Mouse (Mus musculus): ENCODE measurements at regions not wholly inside any gene's neighbourhood (a gene's known extent, or its start where the extent isn't known, plus 50 kb on each side); places are given as distances from the start of the nearest gene placed in this dataset.

DNA sequence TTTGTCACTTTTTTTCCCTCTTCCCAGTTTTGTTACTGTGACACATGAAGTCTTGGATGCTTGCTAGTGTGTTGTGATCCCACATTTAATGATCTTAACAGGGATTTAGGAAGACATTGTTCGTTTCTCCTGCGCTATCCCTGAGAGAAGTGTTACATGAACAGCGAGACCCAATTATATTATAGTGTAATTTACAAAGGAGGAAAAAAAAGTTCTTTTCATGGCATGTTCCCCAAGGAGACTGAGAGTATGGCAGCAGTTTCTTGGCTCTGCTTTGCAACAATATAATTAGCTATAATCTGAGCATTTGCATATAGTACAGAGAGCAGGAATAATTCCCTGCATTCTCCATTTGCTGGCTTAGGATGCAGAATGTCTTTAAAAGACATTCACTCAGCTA is 168.6 kb downstream of the Insc start:
- no peak for ATAC-seq (replicated peaks; ENCODE audit: low FRiP score, low TSS enrichment, poor library complexity, severe bottlenecking)

DNA sequence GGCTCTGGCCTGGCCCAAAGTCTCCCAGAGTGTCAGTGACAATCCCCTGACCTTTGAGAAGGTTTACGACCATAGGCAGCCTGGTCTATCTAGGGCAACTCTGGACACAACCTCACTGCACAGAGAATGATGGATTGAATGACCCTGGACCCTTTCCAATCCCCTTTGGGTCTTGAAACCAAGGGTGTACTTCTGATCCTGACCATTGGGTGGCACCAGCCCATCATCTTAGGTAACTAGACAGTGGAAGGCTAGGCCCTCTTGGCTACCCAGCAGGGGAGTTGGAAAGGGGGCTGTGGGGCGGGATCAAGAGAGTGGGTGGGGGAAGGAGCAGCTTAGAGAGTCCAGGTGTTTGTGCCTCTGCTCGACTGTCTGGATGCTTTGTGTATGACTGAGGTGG is 178.7 kb downstream of the Insc start:
- peak; percentile 81 for ATAC-seq (replicated peaks; ENCODE audit: low FRiP score, low TSS enrichment, poor library complexity, severe bottlenecking)

DNA sequence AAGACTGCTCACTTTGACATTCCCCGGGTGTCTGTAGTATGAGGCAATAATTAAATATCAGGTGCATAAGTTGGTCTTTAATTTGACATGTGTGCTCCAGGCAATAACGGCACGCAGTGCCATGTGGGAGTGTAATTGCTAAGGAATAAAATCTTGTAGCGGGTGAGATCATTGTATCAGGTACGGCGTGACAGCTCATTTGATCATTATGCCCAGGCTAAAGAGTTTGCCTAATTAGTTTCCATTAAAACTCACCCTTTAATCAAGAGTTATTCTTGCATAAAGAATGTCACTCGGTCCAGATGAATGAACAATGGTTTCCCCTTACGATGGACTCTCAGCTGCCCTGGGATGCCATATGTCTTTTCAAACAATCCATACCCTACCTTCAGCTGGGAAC is 190.4 kb downstream of the Insc start:
- ATAC-seq (replicated peaks; ENCODE audit: low FRiP score, low TSS enrichment, poor library complexity, severe bottlenecking), result no peak

DNA sequence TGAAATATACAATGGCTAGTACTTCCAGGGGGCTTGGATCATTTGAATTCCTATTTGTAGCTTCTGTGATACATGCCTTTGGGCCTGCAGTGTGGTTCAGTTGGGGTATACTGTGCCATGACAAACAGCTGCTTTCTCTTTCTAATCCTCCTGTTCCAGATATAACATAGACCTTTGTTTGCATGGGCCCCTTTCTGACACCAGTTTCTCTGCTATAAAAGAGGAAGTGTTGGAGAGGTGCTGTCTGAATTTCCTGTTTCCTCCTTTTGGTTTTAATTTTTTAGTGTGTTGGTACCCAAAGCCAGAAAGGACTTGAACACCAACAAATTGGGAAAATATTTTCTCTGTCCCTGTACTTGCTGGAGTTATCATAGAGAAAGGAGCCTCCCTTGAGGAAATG is 207.3 kb downstream of the Insc start:
- no peak for ATAC-seq (replicated peaks; ENCODE audit: low FRiP score, low TSS enrichment, poor library complexity, severe bottlenecking)

DNA sequence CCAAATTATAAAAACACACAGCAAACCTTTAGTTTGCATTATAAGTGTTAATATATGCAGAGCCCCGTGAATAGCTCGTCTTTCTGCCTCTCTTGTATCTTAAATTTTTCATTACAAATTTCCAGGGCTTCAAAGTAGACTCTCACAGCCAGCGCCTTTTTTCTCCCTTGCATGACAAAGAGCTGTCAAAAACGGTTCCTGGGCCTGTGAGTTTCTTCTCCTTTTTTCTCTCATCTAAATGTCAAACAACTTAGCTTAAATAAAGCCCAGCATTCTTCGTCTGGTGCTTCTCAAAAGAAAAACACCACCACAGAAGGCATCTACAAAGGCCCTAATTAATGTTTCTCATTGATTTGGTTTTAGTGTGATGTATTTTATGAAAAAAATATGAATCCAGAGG is 219.7 kb downstream of the Insc start:
- ATAC-seq (replicated peaks; ENCODE audit: low FRiP score, low TSS enrichment, poor library complexity, severe bottlenecking), result no peak

DNA sequence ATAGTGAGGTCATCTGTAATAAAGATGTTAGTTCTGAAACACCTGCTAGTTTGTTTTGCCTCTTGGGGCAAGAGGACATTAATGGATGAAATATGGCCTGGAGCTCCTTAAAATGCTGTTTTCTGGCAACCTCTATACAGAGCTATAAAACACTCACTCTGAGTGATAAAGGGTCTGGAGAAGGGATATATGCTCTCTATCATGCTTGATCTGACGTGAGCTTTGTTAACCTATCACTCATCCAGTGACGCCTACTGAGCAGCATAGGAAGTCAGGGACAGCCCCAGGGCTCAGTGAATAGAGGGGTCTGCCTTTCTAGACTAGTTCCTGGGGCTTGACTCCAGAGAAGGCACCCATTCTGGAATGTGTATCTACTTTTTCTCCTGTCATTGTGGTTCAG is 222.4 kb downstream of the Insc start:
- no peak for ATAC-seq (replicated peaks; ENCODE audit: low FRiP score, low TSS enrichment, poor library complexity, severe bottlenecking)

DNA sequence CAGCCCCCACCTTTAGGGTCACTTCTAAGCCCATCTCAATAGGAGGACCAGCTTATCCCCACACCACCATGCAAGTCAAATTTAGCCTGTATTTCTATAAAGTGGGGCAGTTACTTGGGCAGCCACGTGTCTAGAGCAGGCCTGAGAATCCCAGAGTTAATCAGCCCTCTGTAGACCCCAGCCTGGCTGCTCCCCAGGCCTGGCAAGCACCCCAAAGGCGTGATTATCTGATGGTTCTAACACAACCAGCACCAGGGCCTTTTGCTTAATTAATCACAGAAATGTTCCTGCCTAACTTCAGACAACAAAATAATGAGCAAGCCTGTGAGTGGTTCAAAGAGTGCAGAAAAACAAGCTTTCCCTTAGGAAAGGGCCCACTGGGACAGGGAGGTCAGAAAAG is 243.0 kb downstream of the Insc start:
- no peak for ATAC-seq (replicated peaks; ENCODE audit: low FRiP score, low TSS enrichment, poor library complexity, severe bottlenecking)

DNA sequence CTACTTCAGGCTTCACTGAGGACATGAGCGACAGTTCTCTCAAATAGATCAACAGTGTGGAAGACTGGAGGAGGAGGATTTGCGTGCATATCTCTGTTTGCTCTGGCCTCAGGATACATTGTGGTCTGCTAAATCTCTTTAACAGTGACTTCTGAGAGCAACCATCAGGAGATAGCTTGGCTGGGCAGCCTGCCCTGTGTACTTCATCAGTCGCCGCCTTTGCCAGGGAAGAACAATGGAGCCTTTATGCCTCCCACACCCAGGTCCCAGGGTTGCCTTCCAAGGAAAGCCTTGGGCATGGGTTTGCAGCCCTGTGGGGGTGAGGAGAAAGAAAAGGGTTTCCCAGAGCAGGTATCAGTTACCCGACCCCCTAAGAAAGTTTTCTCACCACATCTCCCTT is 247.8 kb downstream of the Insc start:
- no peak for ATAC-seq (replicated peaks; ENCODE audit: low FRiP score, low TSS enrichment, poor library complexity, severe bottlenecking)

DNA sequence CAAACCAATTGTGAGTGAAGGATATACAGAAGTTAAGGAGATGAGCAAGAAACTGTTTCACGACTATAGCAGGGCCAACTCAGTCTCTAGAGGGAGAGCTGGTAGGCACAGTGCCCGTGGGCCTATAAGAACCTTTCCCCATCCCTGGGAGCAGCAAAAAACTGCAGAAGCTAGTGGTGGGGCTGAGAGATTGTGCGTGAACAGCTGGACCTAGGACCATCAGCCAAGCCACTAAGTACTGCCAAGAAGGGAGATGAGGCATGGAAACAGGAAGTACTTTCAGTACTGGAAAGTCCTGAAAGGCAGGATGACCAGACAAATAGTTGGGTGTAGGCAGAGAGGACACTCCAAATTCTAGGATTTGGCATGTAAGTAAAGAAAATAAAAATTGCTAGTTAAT is 248.9 kb downstream of the Insc start:
- no peak for ATAC-seq (replicated peaks; ENCODE audit: low FRiP score, low TSS enrichment, poor library complexity, severe bottlenecking)

DNA sequence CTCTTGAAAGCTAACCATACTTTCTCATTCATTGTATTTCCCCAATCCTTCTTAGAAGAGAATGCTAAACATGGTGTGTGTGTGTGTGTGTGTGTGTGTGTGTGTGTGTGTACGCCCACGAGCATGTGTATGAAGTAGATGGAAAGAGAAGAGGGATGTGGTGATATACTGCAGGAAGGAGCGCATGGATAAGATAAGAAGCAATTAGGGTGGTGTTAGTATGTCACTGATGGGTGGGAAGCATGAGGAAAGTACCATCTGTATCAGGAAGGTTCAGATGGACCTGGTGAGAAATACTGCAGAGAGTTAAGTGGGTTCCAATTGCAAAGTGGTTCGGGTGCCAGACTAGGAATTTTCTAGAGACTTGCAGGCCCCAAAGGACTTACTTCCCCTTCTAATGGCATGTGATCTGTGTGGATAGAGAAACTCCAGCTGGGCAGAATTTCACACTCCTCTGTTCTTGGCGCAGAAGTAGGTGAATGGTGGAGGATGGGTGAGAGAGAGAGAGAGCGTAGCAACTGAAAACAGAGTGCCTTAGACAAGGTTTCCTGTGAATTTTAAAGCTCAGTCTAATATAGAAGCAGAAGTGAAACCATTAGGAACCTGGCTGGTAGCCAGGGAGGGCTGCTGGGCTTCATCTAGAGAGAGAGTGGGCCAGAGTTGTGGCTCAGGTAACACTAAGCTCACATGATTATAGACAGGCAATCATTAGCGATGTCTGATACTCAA is 257.5 kb downstream of the Insc start:
- peak; percentile 74 for ATAC-seq (replicated peaks; ENCODE audit: low FRiP score, low TSS enrichment, poor library complexity, severe bottlenecking)

DNA sequence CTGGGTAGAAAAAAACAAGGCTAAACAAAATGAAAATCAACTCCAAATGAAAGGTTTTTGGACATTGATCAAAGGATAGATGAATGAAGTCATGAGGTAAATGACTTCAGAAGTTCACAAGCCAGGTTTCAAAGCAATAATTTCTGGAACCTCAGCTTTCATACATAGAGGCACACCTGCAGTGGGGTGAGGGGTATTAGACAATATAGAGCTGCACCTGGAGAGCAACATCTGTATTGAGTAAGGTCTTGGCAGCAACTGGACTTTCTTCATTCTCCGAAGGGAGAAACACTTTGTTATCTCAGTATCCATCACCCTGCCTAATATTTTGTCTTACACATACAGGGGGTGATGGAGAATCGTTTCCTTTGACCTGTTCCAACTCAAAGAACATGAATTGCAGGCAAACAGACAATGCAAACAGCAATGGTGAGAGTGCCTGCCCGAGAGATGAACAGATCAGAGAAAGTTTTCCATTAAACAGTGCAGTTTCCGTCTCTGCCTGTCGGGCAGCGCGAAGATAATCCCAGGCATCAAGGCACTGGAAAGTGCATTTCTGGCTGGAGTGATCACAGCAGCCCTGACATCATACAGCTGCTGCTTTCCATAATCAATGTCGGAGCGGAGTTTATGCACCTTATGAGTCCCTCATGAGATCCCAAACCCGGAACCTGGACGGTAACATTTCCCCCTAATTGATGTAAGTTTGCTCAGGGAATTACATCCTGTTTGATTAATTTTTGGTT is 270.9 kb downstream of the Insc start:
- no peak for ATAC-seq (replicated peaks; ENCODE audit: low FRiP score, low TSS enrichment, poor library complexity, severe bottlenecking)

DNA sequence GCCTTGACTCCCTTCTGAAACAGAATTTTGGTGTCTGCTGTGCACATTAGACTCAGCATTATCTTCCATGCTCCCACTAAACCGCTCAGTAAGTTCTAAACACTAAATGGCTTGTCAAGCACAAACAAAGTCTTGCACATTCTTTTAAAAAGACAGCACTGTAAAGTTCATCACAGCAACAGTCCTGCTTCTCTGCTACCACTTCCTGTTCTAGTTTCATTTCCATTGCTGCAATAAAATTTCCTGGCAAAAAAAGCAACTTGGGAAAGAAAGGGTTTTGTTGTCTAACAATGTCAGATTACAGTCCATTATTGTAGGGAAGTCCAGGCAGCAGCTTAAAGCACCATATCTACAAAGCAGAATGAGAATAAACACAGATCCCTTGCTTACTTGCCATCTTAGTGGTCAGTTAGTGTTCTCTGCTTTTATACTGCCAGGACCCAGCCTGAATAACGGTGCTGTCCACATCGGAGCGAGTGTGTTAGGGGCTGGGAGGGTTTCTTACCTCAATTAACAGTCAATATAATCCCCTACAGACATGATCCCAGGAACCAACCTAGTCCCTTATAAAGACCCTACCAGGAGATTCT is 276.0 kb downstream of the Insc start:
- no peak for ATAC-seq (replicated peaks; ENCODE audit: low FRiP score, low TSS enrichment, poor library complexity, severe bottlenecking)

DNA sequence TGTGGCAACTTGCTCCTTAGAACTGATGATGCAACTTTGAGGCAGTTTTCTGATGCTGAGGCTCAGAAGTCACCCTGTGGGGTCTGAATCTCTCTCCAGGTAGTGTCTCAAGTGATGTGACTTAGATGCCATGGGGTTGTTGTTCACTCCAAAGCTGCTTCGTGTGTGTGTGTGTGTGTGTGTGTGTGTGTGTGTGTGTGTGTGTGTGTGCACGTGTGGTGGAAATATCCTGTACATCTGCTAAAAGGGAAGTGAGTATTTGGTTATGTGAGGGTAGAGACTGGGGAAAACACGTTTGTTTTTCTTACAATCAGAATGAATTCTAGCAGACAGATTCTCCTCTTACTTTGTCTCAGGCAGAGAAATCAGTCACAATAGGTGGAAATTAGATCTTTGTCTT is 276.5 kb downstream of the Insc start:
- no peak for ATAC-seq (replicated peaks; ENCODE audit: low FRiP score, low TSS enrichment, poor library complexity, severe bottlenecking)

DNA sequence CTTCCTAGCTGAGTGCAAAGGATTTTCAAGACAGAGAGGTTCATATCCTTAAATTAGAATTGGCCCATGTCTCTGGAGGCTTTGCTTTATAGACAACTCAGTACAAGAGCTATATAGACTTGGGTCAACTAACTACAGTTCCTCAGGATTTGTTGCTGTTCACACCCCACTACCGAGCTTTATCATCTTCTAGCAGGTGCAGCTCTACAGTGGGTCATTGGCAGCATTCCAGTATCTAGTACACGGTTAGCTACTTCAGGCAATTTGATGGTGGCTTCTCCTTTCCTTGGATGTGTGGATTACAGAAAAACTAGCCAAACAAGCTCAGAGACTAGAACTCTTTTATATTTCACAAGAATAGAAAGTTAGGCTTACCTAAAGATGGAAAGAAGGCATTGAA is 282.3 kb downstream of the Insc start:
- ATAC-seq (replicated peaks; ENCODE audit: low FRiP score, low TSS enrichment, poor library complexity, severe bottlenecking), result peak; percentile 91

DNA sequence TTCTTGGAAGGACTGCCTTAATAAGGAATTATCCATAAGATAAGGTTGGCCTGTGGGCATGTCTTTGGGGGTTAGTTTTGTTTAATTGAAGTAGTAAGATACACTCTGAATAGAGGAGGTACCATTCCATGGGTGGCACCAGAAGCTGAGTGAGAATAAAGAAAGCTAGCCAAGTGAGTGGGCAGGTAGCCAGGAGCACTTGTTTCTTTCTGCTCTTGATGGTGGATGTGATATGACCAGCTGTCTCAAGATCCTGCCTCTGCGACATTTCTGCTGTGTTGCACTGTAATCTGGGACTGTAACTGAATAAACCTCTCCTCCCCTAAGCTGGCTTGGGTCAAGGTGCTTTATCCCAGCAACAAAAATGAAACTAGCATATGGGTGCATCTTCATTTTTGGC is 284.2 kb downstream of the Insc start:
- ATAC-seq (replicated peaks; ENCODE audit: low FRiP score, low TSS enrichment, poor library complexity, severe bottlenecking), result peak; percentile 82

DNA sequence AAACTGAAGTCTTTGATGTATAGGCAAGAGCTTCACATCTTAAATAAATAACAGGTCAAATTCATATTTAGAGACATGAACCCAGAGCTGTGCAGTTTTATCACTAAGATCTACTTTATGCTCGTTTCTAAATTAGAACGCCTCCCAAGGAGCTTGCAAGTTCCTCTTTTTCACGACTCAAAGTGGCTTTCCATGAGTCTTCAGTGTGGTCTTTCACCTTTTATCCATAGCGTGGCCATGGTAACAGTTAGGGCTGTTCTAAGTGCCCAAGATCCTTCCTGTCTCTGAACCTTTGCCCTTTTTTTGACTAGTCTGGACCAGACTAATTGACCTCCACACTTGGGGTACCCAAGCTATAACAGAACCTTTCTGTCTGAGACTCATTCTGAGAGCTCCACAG is 290.5 kb downstream of the Insc start:
- peak; percentile 30; the same call in 1 of the 2 replicates for ATAC-seq (replicated peaks; ENCODE audit: low FRiP score, low TSS enrichment, poor library complexity, severe bottlenecking)

DNA sequence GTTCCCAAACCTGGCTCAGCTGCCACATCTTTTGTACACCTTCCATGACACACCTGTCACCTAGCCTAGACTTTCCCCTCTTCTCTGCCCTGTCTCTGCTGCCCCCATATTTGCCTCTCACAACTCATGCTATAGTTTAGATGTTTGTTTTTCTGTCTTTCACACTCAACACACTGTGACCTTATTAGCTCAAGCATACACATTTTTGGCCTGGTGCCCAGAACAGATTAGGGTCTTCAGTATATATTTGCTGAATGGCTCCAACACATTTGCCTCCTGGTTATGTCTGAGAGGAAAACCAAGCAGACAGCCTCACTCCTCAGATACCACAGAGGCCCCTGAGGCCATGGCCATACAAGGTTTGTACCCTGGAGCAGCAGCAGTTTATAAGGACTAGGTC is 312.0 kb downstream of the Insc start:
- ATAC-seq (replicated peaks; ENCODE audit: low FRiP score, low TSS enrichment, poor library complexity, severe bottlenecking), result no peak

DNA sequence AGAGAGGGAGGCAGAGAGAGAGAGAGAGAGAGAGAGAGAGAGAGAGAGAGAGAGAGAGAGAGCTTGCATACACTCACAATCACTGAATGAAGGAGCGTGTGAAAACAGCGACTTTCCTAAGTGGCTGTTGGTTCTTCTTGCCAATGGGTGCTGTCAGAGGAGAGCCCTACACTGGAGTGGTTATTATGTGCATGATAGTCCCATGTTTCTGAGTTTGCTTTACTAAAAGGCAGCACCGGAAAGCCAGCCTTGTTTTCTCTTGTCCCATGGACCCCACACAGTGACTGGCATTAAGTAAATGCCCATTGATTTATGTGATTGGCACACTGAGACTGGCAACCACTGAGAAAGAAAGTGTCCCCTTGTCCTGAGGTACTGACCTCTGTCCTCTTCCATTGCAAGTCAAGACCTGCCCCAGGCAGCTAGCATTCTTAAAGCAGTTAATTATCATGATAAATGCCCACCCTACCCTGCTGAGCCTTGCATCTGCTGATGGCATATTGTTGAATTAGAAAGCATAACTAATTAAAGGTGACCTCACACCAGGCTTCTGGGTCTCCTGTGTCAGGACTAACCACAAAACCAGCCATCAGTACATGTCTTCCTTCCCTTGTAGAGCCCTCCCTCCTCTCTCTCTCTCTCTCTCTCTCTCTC is 313.6 kb downstream of the Insc start:
- ATAC-seq (replicated peaks; ENCODE audit: low FRiP score, low TSS enrichment, poor library complexity, severe bottlenecking), result no peak

DNA sequence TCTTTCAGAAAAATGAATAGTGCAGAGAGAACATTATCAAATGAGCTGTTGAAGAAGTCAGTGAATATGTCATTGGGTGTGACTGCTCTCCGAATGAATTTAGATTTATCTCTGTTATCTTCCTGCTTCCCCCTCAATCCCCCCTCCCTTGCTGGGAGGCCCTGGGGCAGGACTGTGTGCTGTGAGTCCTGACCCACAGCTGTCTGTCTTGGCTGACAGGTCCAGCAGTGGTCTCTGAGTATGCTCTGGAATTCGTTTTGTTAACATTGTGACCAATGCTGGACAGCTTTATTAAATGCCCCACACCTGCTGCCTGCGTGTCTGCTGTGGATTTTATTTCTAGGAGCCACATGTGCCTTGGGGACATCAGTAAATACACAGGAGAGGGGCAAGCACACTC is 314.2 kb downstream of the Insc start:
- no peak for ATAC-seq (replicated peaks; ENCODE audit: low FRiP score, low TSS enrichment, poor library complexity, severe bottlenecking)

DNA sequence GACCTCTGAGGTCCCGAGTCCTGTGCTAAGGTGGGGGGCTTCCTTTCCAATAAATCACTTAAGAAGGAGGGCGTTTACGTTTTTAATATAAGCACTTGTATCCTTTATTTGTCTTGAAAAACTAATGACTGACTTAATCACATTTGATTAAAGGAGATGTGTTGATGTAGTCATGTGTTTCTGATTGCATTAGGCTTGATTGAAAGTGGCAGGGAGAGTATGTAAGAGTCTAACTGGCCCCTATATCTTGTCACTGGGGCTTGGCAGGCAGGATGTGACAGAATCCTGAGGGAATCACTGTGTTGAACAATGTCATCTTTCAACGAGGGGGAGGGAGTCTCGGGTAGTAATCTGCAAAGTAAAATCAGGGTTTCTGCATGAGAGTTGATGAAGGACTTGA is 316.7 kb downstream of the Insc start:
- ATAC-seq (replicated peaks; ENCODE audit: low FRiP score, low TSS enrichment, poor library complexity, severe bottlenecking), result no peak

Measured in megakaryocyte-erythroid progenitor cell, adult 5-6 weeks (primary cell).